Mouse (Mus musculus): ENCODE results near the gene Ptk7.

Gene Ptk7

DNA sequence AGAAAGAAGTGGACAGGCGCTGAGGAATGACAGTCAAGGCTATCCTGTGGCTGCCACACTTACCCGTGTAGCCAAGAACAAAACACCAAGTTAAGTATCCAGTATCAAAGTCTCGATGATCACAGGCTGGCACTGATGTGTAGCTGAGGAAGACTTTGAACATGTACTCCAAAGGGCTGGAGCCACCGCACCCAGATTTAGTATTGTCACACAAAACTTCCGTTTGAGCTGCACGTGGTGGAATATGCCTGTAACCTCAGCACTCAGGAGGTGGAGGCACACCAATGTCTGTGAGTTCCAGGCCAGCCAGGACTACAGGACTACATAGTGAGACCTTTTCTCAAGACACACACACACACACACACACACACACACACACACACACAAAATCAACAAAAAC is 70.2 kb downstream of the Ptk7 start:
- TF ChIP-seq GATA4 (IDR thresholded peaks at IDR 0.05; ENCODE audit: insufficient replicate concordance, low read length), result no peak

DNA sequence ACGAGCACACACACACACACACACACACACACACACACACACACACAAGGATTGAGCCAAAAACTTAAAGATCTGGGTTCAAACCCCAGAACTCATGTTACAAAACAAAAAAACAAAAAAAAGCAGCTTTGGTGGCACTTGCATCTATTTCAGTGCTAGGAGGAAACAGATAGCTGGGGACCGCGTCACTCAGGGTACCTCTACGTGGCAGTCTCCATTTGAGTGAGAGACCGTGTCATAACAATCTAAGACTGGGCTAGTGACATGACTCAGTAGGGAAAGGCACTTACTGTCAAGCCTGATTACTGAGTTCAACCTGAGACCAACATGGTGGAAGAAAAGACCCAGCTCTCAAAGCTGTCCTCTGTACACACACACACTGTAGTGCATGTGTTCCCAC is 71.2 kb downstream of the Ptk7 start:
- TF ChIP-seq GATA4 (IDR thresholded peaks at IDR 0.05; ENCODE audit: insufficient replicate concordance, low read length), result no peak

GRCm38 (mm10) chr17:46556584-46556945 is 72.7 kb downstream of the Ptk7 start:
- TF ChIP-seq GATA4 (IDR thresholded peaks at IDR 0.05; ENCODE audit: insufficient replicate concordance, low read length), result no peak

DNA sequence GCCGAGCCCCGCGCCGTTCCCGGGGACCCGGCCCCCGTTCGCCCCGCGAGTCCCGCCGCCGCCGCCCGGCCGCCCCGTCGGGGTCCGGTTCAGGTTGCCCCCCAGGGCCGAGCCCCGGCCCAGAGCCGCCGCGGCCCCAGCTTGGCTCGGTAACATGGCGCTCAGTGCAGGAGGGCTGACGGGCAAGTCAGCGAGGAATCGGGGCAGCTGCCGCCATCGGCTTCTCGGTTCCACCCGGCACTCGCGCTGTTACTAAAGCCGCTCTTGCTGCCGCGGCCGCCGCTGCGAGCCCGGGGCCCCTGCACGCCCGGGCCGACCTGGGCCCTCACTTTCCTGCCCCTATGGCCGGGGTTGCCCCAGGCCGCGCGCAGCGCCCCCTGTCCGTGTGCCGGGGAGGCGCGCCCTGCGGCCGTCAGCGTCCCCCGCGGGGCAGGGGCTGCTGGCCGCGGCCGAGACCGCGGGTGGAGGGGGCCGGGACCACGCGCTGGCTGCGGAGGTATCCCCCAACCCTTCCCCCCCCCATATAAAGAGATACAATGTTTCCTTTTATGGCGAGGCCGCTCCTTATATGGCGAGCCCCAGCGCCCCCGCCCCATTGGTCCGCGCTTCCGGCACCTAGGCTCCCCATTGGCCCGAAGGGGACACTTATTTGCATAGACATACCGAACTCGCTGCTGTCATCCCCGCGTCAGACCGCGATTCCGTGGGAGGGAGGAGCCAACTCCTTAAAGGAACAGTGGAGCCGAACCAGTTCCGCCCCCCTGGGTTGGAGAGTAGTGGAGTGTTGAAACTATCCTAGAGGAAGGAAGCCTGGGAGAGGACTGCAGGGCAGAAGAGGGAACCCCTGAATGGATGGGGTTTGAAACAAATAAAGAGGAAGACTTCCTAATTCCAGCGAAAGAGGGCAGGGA is 73.4 kb downstream of the Ptk7 start, which contains the start of gene Srf:
Gene Srf (minus strand): TSS at position 503 of the 911 bp plus-strand sequence.
- no peak for TF ChIP-seq GATA4 (IDR thresholded peaks at IDR 0.05; ENCODE audit: insufficient replicate concordance, low read length)

DNA sequence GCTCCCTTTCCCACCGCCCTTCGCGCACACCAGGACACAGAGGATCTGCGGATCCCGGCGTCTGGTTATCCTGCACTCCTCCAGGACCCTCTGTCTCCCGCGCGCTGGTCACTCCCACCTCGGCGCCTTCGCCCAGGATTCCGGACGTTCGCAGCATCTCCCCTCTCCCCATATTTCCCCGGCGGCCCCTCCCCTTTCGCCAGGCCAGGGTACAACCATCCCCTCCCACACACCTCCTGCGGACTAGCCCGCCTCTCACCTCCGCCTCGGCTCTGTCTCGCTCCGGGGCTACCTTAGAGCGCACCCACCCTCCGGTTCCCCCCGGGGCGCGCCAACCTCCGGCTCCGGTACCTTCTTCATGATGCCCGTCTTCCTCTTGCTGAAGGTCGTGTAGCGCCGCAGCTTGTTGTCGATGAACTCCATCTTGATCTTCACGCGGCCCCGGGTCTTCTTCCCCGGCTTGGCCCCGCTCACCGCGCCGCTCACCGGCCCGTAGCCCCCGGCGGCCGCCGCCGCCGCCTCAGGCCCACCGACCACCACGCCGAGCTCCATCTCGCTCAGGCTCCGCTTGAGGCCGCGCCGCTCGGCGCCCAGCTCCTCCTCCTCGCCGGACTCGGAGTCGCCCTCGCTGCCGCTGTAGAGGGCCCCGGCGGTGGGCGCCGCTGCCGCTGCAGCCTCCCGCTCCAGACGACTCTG is 74.2 kb downstream of the Ptk7 start:
- no peak for TF ChIP-seq GATA4 (IDR thresholded peaks at IDR 0.05; ENCODE audit: insufficient replicate concordance, low read length)

- TF ChIP-seq GATA4 (IDR thresholded peaks at IDR 0.05; ENCODE audit: insufficient replicate concordance, low read length), result no peak
Measured at GRCm38 (mm10) chr17:46554646-46554976, 74.7 kb downstream of the Ptk7 start.

DNA sequence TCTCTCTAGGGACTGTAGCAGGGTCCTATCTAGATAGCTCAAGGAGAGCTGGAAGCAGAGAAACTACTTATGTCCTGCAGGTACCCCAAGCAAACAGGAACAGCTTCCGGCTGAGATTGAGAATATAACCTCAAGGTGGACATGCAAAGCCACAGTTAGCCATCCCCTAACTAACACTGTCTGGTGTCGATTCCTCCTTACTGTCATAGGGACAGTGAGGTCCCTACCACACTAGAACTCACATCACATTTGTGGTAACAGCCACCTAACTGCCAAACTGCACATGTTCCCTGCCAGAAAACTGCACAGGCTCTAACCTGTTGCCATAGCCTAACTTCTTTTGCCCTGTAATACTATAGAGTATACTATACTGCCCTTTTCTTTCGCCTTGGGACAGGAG is 75.4 kb downstream of the Ptk7 start:
- TF ChIP-seq GATA4 (IDR thresholded peaks at IDR 0.05; ENCODE audit: insufficient replicate concordance, low read length), result no peak

DNA sequence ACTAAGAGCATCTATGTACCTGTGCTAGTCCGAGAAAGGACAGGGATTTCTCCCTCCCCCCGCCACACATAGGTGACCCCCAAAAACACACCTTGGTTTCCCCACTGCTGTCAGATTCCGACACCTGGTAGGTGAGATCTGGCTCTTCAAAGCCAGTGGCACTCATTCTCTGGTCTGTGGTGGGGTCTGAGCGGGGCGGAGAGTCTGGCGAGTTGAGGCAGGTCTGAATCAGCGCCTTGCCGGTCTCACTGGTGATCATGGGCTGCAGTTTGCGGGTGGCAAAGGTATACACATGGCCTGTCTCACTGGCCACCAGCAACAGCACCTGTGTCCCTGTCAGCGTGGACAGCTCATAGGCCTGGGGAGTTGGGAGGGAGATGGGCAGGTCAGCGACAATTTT is 75.8 kb downstream of the Ptk7 start:
- no peak for TF ChIP-seq GATA4 (IDR thresholded peaks at IDR 0.05; ENCODE audit: insufficient replicate concordance, low read length)

- peak; percentile 82; the same call in 1 of the 2 replicates for TF ChIP-seq GATA4 (IDR thresholded peaks at IDR 0.05; ENCODE audit: insufficient replicate concordance, low read length)
Measured at GRCm38 (mm10) chr17:46552841-46553423, 76.4 kb downstream of the Ptk7 start.

- no peak for TF ChIP-seq GATA4 (IDR thresholded peaks at IDR 0.05; ENCODE audit: insufficient replicate concordance, low read length)
Measured at GRCm38 (mm10) chr17:46552151-46552550, 77.2 kb downstream of the Ptk7 start.

- no peak for TF ChIP-seq GATA4 (IDR thresholded peaks at IDR 0.05; ENCODE audit: insufficient replicate concordance, low read length)
Measured at GRCm38 (mm10) chr17:46551369-46551768, 77.9 kb downstream of the Ptk7 start.

DNA sequence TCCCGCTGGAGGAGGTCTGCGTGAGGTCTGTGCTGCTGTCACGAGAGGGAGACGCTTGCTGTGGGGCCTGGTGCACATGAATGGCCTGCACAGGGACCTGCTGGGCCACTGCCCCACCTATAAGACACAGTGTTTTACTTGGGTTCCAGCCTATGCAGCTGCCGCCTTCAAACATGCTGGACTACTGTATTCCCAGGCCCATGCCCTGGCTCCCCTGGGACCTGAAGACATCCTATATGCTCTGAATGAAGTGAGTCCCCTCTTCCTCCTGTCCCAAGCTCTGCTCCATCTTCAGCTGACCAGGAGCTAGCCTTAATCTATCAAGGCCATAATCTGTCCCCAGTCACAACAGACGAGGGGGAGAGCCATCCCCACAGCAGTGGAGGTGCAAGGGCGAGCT is 78.4 kb downstream of the Ptk7 start:
- TF ChIP-seq GATA4 (IDR thresholded peaks at IDR 0.05; ENCODE audit: insufficient replicate concordance, low read length), result no peak

GRCm38 (mm10) chr17:46549642-46550041 is 79.7 kb downstream of the Ptk7 start:
- TF ChIP-seq GATA4 (IDR thresholded peaks at IDR 0.05; ENCODE audit: insufficient replicate concordance, low read length), result no peak

DNA sequence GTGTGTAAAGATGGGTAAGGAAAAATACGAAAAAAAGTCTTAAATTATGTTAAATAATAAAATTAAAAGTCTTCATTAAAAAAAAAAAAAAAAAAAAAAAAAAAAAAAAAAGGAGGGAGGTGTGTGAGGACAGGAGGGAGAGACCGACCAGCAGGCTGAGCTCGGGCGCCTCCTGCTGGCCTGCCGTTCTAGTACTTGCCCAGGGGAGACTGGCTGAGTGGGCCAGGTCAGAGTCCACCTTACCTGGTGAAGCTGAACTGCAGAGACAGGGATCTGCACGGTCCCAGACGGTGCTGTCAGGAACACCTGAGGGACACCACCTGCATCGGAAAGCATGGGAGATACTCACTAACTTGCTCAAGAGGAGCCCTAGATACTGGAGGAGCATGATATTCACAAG is 80.1 kb downstream of the Ptk7 start:
- TF ChIP-seq GATA4 (IDR thresholded peaks at IDR 0.05; ENCODE audit: insufficient replicate concordance, low read length), result no peak

DNA sequence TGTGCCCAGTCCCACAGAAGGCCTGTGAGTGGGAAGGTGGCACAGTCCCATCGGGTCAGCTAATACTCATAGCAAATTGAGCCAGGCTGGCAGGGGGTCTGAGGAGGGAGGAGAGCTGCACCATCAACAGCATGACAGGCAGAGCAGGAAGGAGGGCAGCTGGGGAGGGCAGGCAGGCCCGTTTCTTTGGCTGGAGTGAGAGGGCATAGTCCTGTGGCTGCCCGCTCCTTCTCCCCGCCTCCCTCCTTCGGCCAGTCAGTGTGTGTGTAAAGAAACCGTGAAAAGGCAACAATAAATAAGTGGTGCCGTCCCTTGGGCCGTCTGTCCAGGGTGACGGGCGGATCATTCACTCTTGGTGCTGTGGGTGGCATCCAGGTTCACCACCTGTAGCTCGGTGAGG is 80.6 kb downstream of the Ptk7 start:
- no peak for TF ChIP-seq GATA4 (IDR thresholded peaks at IDR 0.05; ENCODE audit: insufficient replicate concordance, low read length)

DNA sequence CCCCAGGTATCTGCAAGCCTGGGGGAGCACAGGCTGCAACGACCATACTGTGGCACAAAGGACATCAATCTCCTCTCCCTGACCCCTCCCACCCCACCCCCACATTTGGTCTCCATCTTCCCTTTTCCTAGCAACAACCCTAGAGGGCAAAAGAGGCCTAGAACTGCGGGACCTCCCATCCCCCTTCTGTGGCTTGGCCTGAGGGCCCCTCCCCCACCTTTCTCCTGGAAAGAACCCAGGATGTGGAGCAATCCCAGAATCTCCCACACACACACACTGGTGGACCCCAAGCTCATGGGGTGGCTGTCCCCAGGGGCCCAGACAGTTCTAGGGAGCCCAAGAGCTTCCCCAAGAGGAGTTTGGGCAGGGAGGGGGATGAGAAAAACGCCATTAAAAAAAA is 81.4 kb downstream of the Ptk7 start:
- no peak for TF ChIP-seq GATA4 (IDR thresholded peaks at IDR 0.05; ENCODE audit: insufficient replicate concordance, low read length)

Measured in liver, adult (tissue).